Mouse (Mus musculus): ENCODE measurements at regions not wholly inside any gene's neighbourhood (a gene's known extent, or its start where the extent isn't known, plus 50 kb on each side); places are given as distances from the start of the nearest gene placed in this dataset.
A peak's percentile ranks its signal among the peaks of the same experiment; 100 is the strongest.

GRCm38 (mm10) chr9:32024767-32025166 is 91.2 kb upstream of the Arhgap32 start:
- Histone ChIP-seq H3K27me3 (ENCODE audit: control insufficient read depth, insufficient read depth, low read length) (no peaks in the 10 kb centered on the region), H3K36me3 (ENCODE audit: control insufficient read depth, insufficient read depth, low read length) (no peaks in the 10 kb centered on the region), H3K4me2 (ENCODE audit: low read length) (no peak overlapping the region), H3K27ac (replicated peaks in 1 of 2; ENCODE audit: control insufficient read depth in 1 of 2, insufficient read depth in 1 of 2, low read depth in 2 of 2, low read length in 2 of 2) (no peak overlapping the region), H3K4me1 (ENCODE audit: control insufficient read depth in 2 of 2, insufficient read depth in 2 of 2, low read length in 2 of 2) (peaks cover 12 to 24% of the 10 kb centered on the region in 2 experiments), H3K4me3 (ENCODE audit: control insufficient read depth in 1 of 2, insufficient read depth in 1 of 2, low read depth in 1 of 2, low read length in 2 of 2) (no peak overlapping the region), H3K9me3 (ENCODE audit: control insufficient read depth, low read length) (no peaks in the 10 kb centered on the region), H3K9ac (ENCODE audit: low read length) (no peak overlapping the region)
- WGBS = 60% methylated on average over 5 of the region's 5 CpGs
- no peak for ATAC-seq (ENCODE audit: insufficient number of reproducible peaks, insufficient read depth, low FRiP score, low read depth)

GRCm38 (mm10) chr9:32027962-32028361 is 88.0 kb upstream of the Arhgap32 start:
- no peak overlapping the region for H3K4me3 ChIP-seq (ENCODE audit: control insufficient read depth in 1 of 2, insufficient read depth in 1 of 2, low read depth in 1 of 2, low read length in 2 of 2)
- H3K36me3 ChIP-seq (ENCODE audit: control insufficient read depth, insufficient read depth, low read length) = no peaks in the 10 kb centered on the region
- H3K27me3 ChIP-seq (ENCODE audit: control insufficient read depth, insufficient read depth, low read length) = no peaks in the 10 kb centered on the region
- peak overlapping the region; percentile 38; the same call in 1 of the 2 replicates for H3K4me2 ChIP-seq (ENCODE audit: low read length)
- ATAC-seq (ENCODE audit: insufficient number of reproducible peaks, insufficient read depth, low FRiP score, low read depth) = no peak
- H3K27ac ChIP-seq (replicated peaks in 1 of 2; ENCODE audit: control insufficient read depth in 1 of 2, insufficient read depth in 1 of 2, low read depth in 2 of 2, low read length in 2 of 2) = no peak overlapping the region; a peak in 1 of 4 replicates
- H3K9me3 ChIP-seq (ENCODE audit: control insufficient read depth, low read length) = no peaks in the 10 kb centered on the region
- H3K9ac ChIP-seq (ENCODE audit: low read length) = no peak overlapping the region
- WGBS = 42% methylated on average over 8 of the region's 8 CpGs
- H3K4me1 ChIP-seq (ENCODE audit: control insufficient read depth in 2 of 2, insufficient read depth in 2 of 2, low read length in 2 of 2) = peaks cover 10 to 23% of the 10 kb centered on the region in 2 experiments; a peak in 3 of 4 replicates

DNA sequence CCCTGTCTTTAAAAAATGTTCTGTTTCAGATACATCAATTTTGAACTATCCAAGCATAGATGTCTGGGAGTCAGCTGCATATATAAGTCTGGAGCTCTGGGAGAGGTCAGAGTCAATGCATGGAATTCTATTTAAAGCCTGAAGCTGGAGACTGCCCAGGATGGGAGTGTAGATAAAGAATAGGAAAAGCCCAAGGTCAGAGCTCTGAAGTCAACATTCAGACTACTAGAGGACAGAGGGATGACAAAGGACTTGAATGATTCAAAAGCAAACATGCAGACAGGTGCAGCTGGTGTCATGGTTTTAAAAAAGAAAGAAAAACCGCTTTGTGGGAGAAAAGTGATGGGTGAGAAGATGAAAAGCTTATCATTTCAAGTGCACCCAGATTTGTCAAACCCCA is 86.9 kb upstream of the Arhgap32 start:
- peak overlapping the region in 1 of 2 experiments; percentile 4; a peak in 1 of 4 replicates for H3K27ac ChIP-seq (replicated peaks in 1 of 2; ENCODE audit: control insufficient read depth in 1 of 2, insufficient read depth in 1 of 2, low read depth in 2 of 2, low read length in 2 of 2)
- ATAC-seq (ENCODE audit: insufficient number of reproducible peaks, insufficient read depth, low FRiP score, low read depth) = no peak
- H3K27me3 ChIP-seq (ENCODE audit: control insufficient read depth, insufficient read depth, low read length) = no peaks in the 10 kb centered on the region
- no peak overlapping the region for H3K9ac ChIP-seq (ENCODE audit: low read length)
- no peak overlapping the region for H3K4me3 ChIP-seq (ENCODE audit: control insufficient read depth in 1 of 2, insufficient read depth in 1 of 2, low read depth in 1 of 2, low read length in 2 of 2)
- no peaks in the 10 kb centered on the region for H3K9me3 ChIP-seq (ENCODE audit: control insufficient read depth, low read length)
- no peaks in the 10 kb centered on the region for H3K36me3 ChIP-seq (ENCODE audit: control insufficient read depth, insufficient read depth, low read length)
- H3K4me1 ChIP-seq (ENCODE audit: control insufficient read depth in 2 of 2, insufficient read depth in 2 of 2, low read length in 2 of 2) = peaks cover 10 to 34% of the 10 kb centered on the region in 2 experiments; a peak in 3 of 4 replicates
- 57% methylated on average over 1 of the region's 1 CpGs for WGBS
- no peak overlapping the region for H3K4me2 ChIP-seq (ENCODE audit: low read length)

GRCm38 (mm10) chr9:32029786-32030185 is 86.2 kb upstream of the Arhgap32 start:
- Histone ChIP-seq H3K36me3 (ENCODE audit: control insufficient read depth, insufficient read depth, low read length) (no peaks in the 10 kb centered on the region), H3K27ac (replicated peaks in 1 of 2; ENCODE audit: control insufficient read depth in 1 of 2, insufficient read depth in 1 of 2, low read depth in 2 of 2, low read length in 2 of 2) (no peak overlapping the region), H3K4me3 (ENCODE audit: control insufficient read depth in 1 of 2, insufficient read depth in 1 of 2, low read depth in 1 of 2, low read length in 2 of 2) (no peak overlapping the region), H3K4me2 (ENCODE audit: low read length) (no peak overlapping the region), H3K9ac (ENCODE audit: low read length) (no peak overlapping the region), H3K4me1 (ENCODE audit: control insufficient read depth in 2 of 2, insufficient read depth in 2 of 2, low read length in 2 of 2) (peaks cover 10 to 40% of the 10 kb centered on the region in 2 experiments; a peak in 3 of 4 replicates), H3K9me3 (ENCODE audit: control insufficient read depth, low read length) (no peaks in the 10 kb centered on the region), H3K27me3 (ENCODE audit: control insufficient read depth, insufficient read depth, low read length) (no peaks in the 10 kb centered on the region)
- no peak for ATAC-seq (ENCODE audit: insufficient number of reproducible peaks, insufficient read depth, low FRiP score, low read depth)
- 40% methylated on average over 2 of the region's 2 CpGs for WGBS

GRCm38 (mm10) chr9:32030203-32030602 is 85.7 kb upstream of the Arhgap32 start:
- Histone ChIP-seq H3K9ac (ENCODE audit: low read length) (no peak overlapping the region), H3K4me1 (ENCODE audit: control insufficient read depth in 2 of 2, insufficient read depth in 2 of 2, low read length in 2 of 2) (peaks cover 10 to 43% of the 10 kb centered on the region in 2 experiments; a peak in 3 of 4 replicates), H3K27me3 (ENCODE audit: control insufficient read depth, insufficient read depth, low read length) (no peaks in the 10 kb centered on the region), H3K4me2 (ENCODE audit: low read length) (no peak overlapping the region), H3K36me3 (ENCODE audit: control insufficient read depth, insufficient read depth, low read length) (no peaks in the 10 kb centered on the region), H3K4me3 (ENCODE audit: control insufficient read depth in 1 of 2, insufficient read depth in 1 of 2, low read depth in 1 of 2, low read length in 2 of 2) (no peak overlapping the region), H3K27ac (replicated peaks in 1 of 2; ENCODE audit: control insufficient read depth in 1 of 2, insufficient read depth in 1 of 2, low read depth in 2 of 2, low read length in 2 of 2) (no peak overlapping the region), H3K9me3 (ENCODE audit: control insufficient read depth, low read length) (no peaks in the 10 kb centered on the region)
- 47% methylated on average over 7 of the region's 7 CpGs for WGBS
- ATAC-seq (ENCODE audit: insufficient number of reproducible peaks, insufficient read depth, low FRiP score, low read depth) = no peak

GRCm38 (mm10) chr9:32031950-32032453 is 83.9 kb upstream of the Arhgap32 start:
- H3K4me1 ChIP-seq (ENCODE audit: control insufficient read depth in 2 of 2, insufficient read depth in 2 of 2, low read length in 2 of 2) = peaks cover 10 to 43% of the 10 kb centered on the region in 2 experiments; a peak in 3 of 4 replicates
- H3K9ac ChIP-seq (ENCODE audit: low read length) = peak overlapping the region; percentile 90
- H3K36me3 ChIP-seq (ENCODE audit: control insufficient read depth, insufficient read depth, low read length) = no peaks in the 10 kb centered on the region
- peak overlapping the region; percentile 84 for H3K4me2 ChIP-seq (ENCODE audit: low read length)
- peak overlapping the region; percentile 70 to 77 for H3K27ac ChIP-seq (replicated peaks in 1 of 2; ENCODE audit: control insufficient read depth in 1 of 2, insufficient read depth in 1 of 2, low read depth in 2 of 2, low read length in 2 of 2)
- peak; percentile 83 for ATAC-seq (ENCODE audit: insufficient number of reproducible peaks, insufficient read depth, low FRiP score, low read depth)
- H3K9me3 ChIP-seq (ENCODE audit: control insufficient read depth, low read length) = no peaks in the 10 kb centered on the region
- WGBS = 1% methylated on average over 53 of the region's 64 CpGs
- peak overlapping the region; percentile 55 to 78 for H3K4me3 ChIP-seq (ENCODE audit: control insufficient read depth in 1 of 2, insufficient read depth in 1 of 2, low read depth in 1 of 2, low read length in 2 of 2)
- no peaks in the 10 kb centered on the region for H3K27me3 ChIP-seq (ENCODE audit: control insufficient read depth, insufficient read depth, low read length)

DNA sequence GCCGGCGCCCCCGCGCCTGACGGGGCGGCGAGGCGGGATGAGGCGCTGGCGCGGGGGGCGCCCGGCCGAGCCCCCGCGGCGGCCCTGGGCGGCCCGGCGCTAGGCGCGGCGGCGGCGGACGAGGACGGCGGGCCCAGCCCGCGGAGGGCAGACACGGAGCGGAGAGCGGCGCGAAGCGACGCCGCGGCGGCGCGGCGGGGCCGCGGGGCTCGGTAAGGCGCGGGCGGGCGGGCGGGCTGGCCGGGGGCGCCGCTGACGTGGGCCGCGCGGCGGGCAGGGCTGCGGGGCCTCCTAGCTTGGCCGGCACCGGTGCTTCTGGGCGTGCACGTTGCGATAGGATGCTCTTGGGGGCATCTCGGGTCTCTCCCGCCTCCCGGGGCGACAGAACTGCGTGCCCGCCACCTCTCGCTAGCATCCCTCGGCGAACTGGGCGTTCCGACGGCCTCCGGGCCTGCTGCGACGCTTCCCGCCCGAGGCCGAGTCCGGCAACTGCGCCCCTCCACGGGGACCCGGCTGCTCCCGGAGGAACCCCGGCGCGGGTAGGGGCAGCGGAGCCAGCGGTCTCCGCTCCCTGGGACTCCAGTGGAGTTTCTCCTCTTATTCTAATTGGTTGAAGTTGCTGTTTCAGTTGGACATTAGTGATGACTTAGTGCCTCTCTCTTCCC is 83.3 kb upstream of the Arhgap32 start:
- Histone ChIP-seq H3K27ac (replicated peaks in 1 of 2; ENCODE audit: control insufficient read depth in 1 of 2, insufficient read depth in 1 of 2, low read depth in 2 of 2, low read length in 2 of 2) (peak overlapping the region in 1 of 2 experiments; percentile 77; a peak in 2 of 4 replicates), H3K27me3 (ENCODE audit: control insufficient read depth, insufficient read depth, low read length) (no peaks in the 10 kb centered on the region), H3K9me3 (ENCODE audit: control insufficient read depth, low read length) (no peaks in the 10 kb centered on the region), H3K9ac (ENCODE audit: low read length) (peak overlapping the region; percentile 90), H3K4me2 (ENCODE audit: low read length) (peak overlapping the region; percentile 84), H3K36me3 (ENCODE audit: control insufficient read depth, insufficient read depth, low read length) (no peaks in the 10 kb centered on the region), H3K4me3 (ENCODE audit: control insufficient read depth in 1 of 2, insufficient read depth in 1 of 2, low read depth in 1 of 2, low read length in 2 of 2) (peak overlapping the region; percentile 55 to 78), H3K4me1 (ENCODE audit: control insufficient read depth in 2 of 2, insufficient read depth in 2 of 2, low read length in 2 of 2) (peaks cover 10 to 43% of the 10 kb centered on the region in 2 experiments; a peak in 3 of 4 replicates)
- under 1% methylated on average over 56 of the region's 94 CpGs for WGBS
- peak; percentile 49; the same call in 1 of the 2 replicates for ATAC-seq (ENCODE audit: insufficient number of reproducible peaks, insufficient read depth, low FRiP score, low read depth)
